14 mouse cellular contexts compared by ENCODE assay signal in the genomic region with DNA sequence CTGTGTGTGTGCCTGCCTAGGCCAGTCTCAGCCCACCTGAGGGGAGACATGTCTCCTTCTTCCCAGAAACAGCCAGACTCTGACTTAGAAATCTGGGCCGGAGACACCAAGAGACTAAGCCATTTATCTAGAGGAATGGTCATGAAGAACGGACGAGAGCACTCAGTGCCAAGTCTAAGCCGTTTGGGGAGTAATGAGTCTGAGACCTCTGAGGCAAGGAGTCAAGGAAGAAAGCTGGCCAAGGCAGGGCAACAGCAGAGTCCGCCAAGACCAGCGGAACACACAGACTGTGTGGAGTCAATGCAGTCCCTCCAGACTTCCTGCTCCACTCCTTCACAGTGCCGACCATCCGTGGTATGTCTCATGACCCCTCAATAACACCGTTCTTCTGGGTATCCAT.
DNase-seq lines count a peak whose midpoint lies in the region; ATAC-seq and TF ChIP-seq lines count a peak whose summit lies in the region.
"Had no signal": no experiment of that assay in that cellular context is flagged by ENCODE, and none has a peak within 500 bp of the region (broad histone marks: within the 10 kb centered on the region; RNA-seq: fewer than 3 reads in every experiment).

No protein-coding gene starts in this region.

- no peak overlapping the region for H3K27ac ChIP-seq in kidney, embryonic 14.5 days (ENCODE audit: low read depth, low read length)
- no peak overlapping the region for H3K27ac ChIP-seq in kidney, embryonic 15.5 days
- H3K27ac ChIP-seq in limb, embryonic 10.5 days = peak overlapping the region; percentile 48; the same call in 1 of the 2 replicates
- H3K27ac ChIP-seq in testis, adult 2 months (ENCODE audit: control insufficient read depth, insufficient read depth, low read depth, low read length) = peak overlapping the region; percentile 54
- H3K27ac ChIP-seq: forebrain, embryonic 12.5 days; limb, embryonic 13.5 days; macrophage had no signal

- H3K36me3 ChIP-seq in kidney, embryonic 14.5 days (ENCODE audit: control insufficient read depth, insufficient read depth, low read length) = no peaks in the 10 kb centered on the region
- H3K36me3 ChIP-seq in kidney, embryonic 15.5 days = no peaks in the 10 kb centered on the region
- H3K36me3 ChIP-seq in limb, embryonic 10.5 days = peaks cover 20% of the 10 kb centered on the region
- no peaks in the 10 kb centered on the region for H3K36me3 ChIP-seq in testis, adult 2 months (ENCODE audit: control insufficient read depth, insufficient read depth, low read length)

- H3K27me3 ChIP-seq in kidney, embryonic 14.5 days (ENCODE audit: control insufficient read depth, insufficient read depth, low read length) = no peaks in the 10 kb centered on the region
- H3K27me3 ChIP-seq in kidney, embryonic 15.5 days = no peaks in the 10 kb centered on the region
- H3K27me3 ChIP-seq in limb, embryonic 10.5 days (ENCODE audit: low read depth, poor library complexity, severe bottlenecking) = no peaks in the 10 kb centered on the region
- H3K27me3 ChIP-seq in testis, adult 2 months (ENCODE audit: control insufficient read depth, insufficient read depth, low read length) = no peaks in the 10 kb centered on the region
- H3K27me3 ChIP-seq: forebrain, embryonic 12.5 days; limb, embryonic 13.5 days had no signal

- no peak for TF ChIP-seq POLR2A in testis, adult 2 months (IDR thresholded peaks at IDR 0.05; ENCODE audit: control insufficient read depth, low read depth, low read length)

- no peak overlapping the region for H3K4me3 ChIP-seq in kidney, embryonic 14.5 days (ENCODE audit: low read length)
- H3K4me3 ChIP-seq in kidney, embryonic 15.5 days (replicated peaks) = no peak overlapping the region
- no peak overlapping the region for H3K4me3 ChIP-seq in limb, embryonic 10.5 days
- H3K4me3 ChIP-seq in testis, adult 2 months (ENCODE audit: control insufficient read depth, low read depth, low read length) = no peak overlapping the region
- H3K4me3 ChIP-seq: forebrain, embryonic 12.5 days; limb, embryonic 13.5 days had no signal

- peak; percentile 54 for DNase-seq in adrenal gland, postnatal 10 days
- DNase-seq in adrenal gland, adult 18-20 months (ENCODE audit: low spot score in 2 of 2) = no peak
- no peak for DNase-seq in limb, embryonic 10.5 days (ENCODE audit: low spot score)
- DNase-seq in retina, embryonic 14.5 days (ENCODE audit: low spot score) = no peak
- DNase-seq in layer of hippocampus, adult 11-12 months (ENCODE audit: low spot score) = no peak
- DNase-seq: cerebellum, adult 8-10 months; layer of hippocampus, adult 9-11 months had no signal

- no peak for TF ChIP-seq CTCF in testis, adult 2 months (IDR thresholded peaks at IDR 0.05; ENCODE audit: control insufficient read depth, insufficient read depth, insufficient replicate concordance, low read depth, low read length)

- no peaks in the 10 kb centered on the region for H3K9me3 ChIP-seq in kidney, embryonic 14.5 days (ENCODE audit: control insufficient read depth, low read length)
- 0 out of 2 replicates have a peak, but pooled peaks cover 3% of the 10 kb centered on the region for H3K9me3 ChIP-seq in kidney, embryonic 15.5 days (replicated peaks)
- H3K9me3 ChIP-seq in limb, embryonic 10.5 days (replicated peaks) = no peaks in the 10 kb centered on the region
- H3K9me3 ChIP-seq: forebrain, embryonic 12.5 days; limb, embryonic 13.5 days had no signal

- 55% methylated on average over 9 of the region's 9 CpGs for WGBS in kidney, embryonic 14.5 days
- 47% methylated on average over 9 of the region's 9 CpGs for WGBS in kidney, embryonic 15.5 days
- 87% methylated on average over 9 of the region's 9 CpGs for WGBS in limb, embryonic 10.5 days

- peaks cover 27% of the 10 kb centered on the region for H3K4me1 ChIP-seq in kidney, embryonic 14.5 days (ENCODE audit: control insufficient read depth, insufficient read depth, low read length)
- peaks cover 42% of the 10 kb centered on the region for H3K4me1 ChIP-seq in kidney, embryonic 15.5 days
- H3K4me1 ChIP-seq in limb, embryonic 10.5 days = peaks cover 52% of the 10 kb centered on the region
- peaks cover 9% of the 10 kb centered on the region for H3K4me1 ChIP-seq in testis, adult 2 months (ENCODE audit: control insufficient read depth, insufficient read depth, low read length)

- peak; percentile 24; the same call in 1 of the 2 replicates for ATAC-seq in kidney, embryonic 14.5 days (ENCODE audit: low FRiP score, low TSS enrichment)
- ATAC-seq in kidney, embryonic 15.5 days (replicated peaks; ENCODE audit: low FRiP score) = no peak
- ATAC-seq: hindbrain, embryonic 16.5 days had no signal

- no peak overlapping the region for H3K9ac ChIP-seq in kidney, embryonic 14.5 days (ENCODE audit: low read depth, low read length)
- no peak overlapping the region for H3K9ac ChIP-seq in kidney, embryonic 15.5 days
- H3K9ac ChIP-seq: forebrain, embryonic 12.5 days; limb, embryonic 13.5 days had no signal

- no peak overlapping the region for H3K4me2 ChIP-seq in kidney, embryonic 14.5 days (replicated peaks; ENCODE audit: low read depth, low read length)
- H3K4me2 ChIP-seq in kidney, embryonic 15.5 days = no peak overlapping the region
- H3K4me2 ChIP-seq: forebrain, embryonic 12.5 days; limb, embryonic 13.5 days had no signal

Comparison
In these comparisons a context has a peak if more than half of its experiments do, and no peak if none do; other contexts are left out.
1. H3K27ac ChIP-seq: peak in limb, embryonic 10.5 days (single experiment) and testis, adult 2 months (single experiment); none in kidney, embryonic 14.5 days (single experiment) and kidney, embryonic 15.5 days (single experiment).